Mouse (Mus musculus) cortical plate, adult 2 months (tissue): ENCODE results near the gene Nol9. TPM values are rescaled to one million over a fixed set of nuclear protein-coding genes. Genes with fewer than 3 reads are reported as not detected.

Source experiments
- H3K27ac ChIP-seq: fragments of 200-500 bp; 2 replicates; pipeline ENCODE4 v1.5.1; 2012; ENCODE audit warnings: low read length, control low read depth, inconsistent platforms; ENCODE audit not compliant: insufficient read depth
- H3K4me1 ChIP-seq: fragments of 200-500 bp; 2 replicates; pipeline ENCODE4 v1.6.1; 2011; ENCODE audit warnings: low read length; ENCODE audit not compliant: control insufficient read depth, insufficient read depth
- H3K4me3 ChIP-seq: fragments of 200-500 bp; 2 replicates; pipeline ENCODE4 v1.5.1; 2011; ENCODE audit warnings: mild to moderate bottlenecking, low read length, control low read depth; ENCODE audit not compliant: insufficient read depth
- CTCF ChIP-seq: fragments of 200-500 bp; IDR thresholded peaks from 2 replicates; pipeline ENCODE4 v1.5.1; 2011; ENCODE audit warnings: mild to moderate bottlenecking, control low read depth, low read length; ENCODE audit not compliant: insufficient read depth; ENCODE audit errors: extremely low read depth
- POLR2A ChIP-seq: fragments of 200-500 bp; IDR thresholded peaks from 2 replicates; pipeline ENCODE4 v1.6.1; 2011; ENCODE audit warnings: mild to moderate bottlenecking, low read length, control low read depth; ENCODE audit not compliant: insufficient read depth; ENCODE audit errors: extremely low read depth
- polyA plus RNA-seq: library from polyadenylated mRNA; depleted of rRNA; stranded (reverse); fragments of >200 nt; gene quantifications from 2 replicates; pipeline ENCODE4 v1.2.3, GENCODE M21; 2012

The Nol9 gene
- polyA plus RNA-seq, 1 experiment, result 16.7 TPM

DNA sequence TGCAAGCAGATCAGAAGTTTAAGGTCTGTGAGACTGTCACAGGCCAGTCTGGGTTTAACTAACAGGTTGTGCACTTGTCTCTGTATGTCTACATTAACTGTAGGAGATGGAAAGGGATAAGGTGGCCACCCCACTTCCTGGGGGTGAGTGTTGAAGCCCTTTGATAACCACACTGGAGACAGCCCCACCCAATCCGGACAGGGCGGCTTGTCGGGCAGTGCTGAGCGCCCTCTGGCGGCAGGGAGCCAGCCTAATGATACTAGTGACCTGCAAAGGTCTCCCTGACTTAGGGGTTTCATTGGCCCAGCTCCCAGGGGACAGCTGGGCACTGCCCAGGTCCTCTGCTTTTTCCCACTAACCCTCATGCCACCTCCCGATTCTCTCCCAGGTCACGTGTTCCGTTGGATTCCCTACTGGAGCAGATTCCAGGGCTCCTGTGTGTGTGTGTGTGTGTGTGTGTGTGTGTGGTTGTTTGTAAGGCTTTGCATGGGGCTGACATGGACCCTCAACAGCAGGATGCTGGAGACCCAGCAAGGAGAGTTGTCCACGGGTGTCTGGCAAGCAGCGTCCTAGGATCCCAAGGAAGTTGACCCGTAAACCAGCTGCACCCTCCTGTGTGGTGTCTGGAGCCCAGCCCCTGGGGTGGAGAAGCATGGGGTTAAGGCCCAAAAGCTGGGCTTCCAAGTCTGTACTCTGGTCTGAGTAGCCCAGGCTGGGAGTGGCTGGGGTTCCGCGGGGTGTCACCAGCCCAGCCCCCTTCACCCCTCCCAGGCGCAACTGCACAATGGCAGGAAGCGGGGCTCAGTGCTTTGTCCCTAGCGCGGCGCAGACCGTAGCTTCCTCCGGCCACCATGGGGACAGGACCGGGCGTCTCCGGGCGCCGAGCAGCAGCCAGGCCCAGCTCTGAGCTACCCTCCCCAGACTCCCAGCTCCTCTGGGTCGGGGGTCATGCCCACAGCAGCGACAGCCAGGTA is 57.1 kb downstream of the Nol9 start:
- H3K4me3 ChIP-seq, result peak overlapping the region; percentile 30

DNA sequence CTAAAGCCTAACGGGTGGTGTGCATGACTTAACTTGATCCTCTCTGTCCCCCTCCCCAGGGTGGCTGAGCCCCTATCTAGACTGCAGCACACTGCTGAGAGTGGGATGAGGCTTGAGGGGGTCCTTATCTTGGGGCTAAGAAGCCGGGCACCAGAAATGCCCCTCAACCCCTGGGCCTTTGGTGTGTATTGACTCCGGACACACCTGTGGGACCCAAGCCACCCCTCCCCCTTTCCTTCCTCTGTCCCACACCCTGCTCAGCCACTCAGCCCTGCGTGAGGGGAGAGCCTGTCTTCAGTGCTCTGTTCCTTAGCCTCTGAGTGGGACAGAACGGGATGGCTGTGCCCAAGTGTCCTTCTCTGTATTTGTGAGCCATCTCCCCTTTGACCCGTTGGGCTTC is 57.8 kb downstream of the Nol9 start:
- H3K4me3 ChIP-seq, result peak overlapping the region; percentile 30
- H3K27ac ChIP-seq, result peak overlapping the region; percentile 87
- TF ChIP-seq CTCF, result no peak
- TF ChIP-seq POLR2A, result no peak
- peaks cover 11% of the 10 kb centered on the region for H3K4me1 ChIP-seq

More for the DNA sequence above, 57.1 kb downstream of the Nol9 start:
- 0 out of 2 replicates have a peak, but pooled peaks cover 5% of the 10 kb centered on the region for H3K4me1 ChIP-seq
- H3K27ac ChIP-seq, result peak overlapping the region; percentile 87
- TF ChIP-seq CTCF (peak; percentile 48), POLR2A (no peak)

DNA sequence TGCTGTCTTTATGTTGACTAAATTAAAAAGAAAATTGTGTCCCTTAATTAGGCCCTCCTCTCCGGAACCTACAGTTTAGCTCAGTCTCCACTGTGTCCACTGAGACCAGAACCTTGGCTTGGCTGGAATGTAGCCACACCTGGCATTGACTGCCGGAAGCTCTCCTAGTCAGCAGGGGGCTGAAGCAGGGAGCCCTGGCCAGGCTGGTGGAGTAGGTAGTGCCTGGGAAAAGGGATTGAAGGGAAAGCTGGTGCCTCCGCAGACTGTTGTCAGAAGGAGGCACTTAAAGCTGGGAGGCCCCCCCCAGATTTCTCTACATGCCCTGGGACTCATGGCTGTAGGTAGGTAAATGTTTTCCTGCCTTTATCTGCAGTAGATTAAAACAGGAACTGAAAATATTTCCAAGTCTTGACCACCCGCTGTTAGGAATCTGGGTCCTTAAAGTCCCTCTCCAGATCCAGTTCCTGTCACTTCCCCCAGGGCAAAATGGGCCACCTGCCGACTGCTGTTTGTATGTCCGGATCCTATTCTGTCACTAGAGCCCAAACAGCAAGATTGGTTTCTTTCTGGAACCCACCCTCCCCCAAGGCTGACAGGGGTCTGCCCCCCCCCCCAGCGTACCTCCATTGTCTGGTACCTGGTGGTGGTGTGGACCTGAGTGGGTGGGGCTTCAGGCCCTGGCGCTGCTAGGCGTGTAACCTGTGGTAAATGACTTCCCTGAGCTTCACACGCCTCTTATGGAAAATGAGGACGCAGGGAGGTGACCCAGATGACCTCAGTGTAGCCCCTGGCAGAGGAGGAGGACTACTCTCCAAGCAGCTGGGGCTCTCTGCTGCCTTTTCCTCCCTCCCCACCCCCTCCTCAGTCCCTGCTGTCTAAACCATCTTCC is 59.0 kb downstream of the Nol9 start:
- Histone ChIP-seq H3K4me3 (no peak overlapping the region), H3K4me1 (peaks cover 11% of the 10 kb centered on the region), H3K27ac (peak overlapping the region; percentile 17; the same call in 1 of the 2 replicates)
- TF ChIP-seq CTCF (no peak), POLR2A (no peak)

DNA sequence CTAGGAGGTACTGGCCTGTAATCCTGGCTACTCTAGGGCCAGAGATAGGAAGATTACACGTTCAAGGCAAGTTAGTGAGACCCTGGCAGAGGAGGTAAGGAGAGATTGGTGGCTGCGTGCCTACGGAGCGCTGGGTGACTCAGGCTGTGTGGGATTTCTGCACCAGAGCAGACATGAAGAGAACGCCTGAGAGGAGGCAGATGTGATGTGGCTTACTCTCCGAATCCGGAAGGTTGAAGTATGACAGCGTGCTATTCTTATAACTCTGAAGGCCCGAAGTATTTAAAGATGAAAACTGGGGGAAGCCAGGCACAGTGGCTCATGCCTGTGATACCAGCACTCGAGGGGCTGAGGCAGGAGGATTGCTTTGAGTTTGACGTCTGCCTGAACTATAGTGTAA is 61.4 kb downstream of the Nol9 start:
- peak overlapping the region; percentile 83 for H3K27ac ChIP-seq
- peak; percentile 31; the same call in 1 of the 2 replicates for TF ChIP-seq POLR2A
- no peak for TF ChIP-seq CTCF
- H3K4me1 ChIP-seq, result peaks cover 11% of the 10 kb centered on the region
- H3K4me3 ChIP-seq, result no peak overlapping the region

DNA sequence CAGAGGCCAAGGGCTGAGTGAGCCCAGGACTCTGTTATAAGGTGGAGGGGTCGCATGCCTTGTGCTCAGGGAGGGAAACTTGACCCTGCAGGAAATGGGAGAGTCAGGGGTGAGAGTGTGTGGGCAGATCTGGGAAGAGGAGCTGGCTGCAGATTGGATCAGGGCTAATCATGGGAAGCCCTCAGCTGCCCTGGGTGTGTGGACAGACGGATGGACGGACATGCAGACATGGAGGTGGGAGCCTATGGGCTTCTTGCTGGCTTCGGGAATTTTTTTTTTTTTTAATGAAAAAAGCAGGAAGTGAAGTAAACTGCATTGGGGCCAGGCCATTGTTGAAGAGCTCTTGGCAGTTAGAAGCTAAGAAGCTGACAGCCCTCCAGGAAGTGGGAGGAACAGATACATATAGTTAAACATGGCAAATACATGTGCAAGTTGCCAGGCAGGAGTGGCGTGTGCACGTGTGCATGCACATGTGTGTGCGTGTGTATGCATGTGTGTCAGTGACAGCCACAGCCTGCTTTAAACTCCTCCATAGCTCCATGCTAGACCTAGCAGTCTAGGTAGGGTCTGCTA is 62.0 kb downstream of the Nol9 start:
- H3K4me3 ChIP-seq, result no peak overlapping the region
- TF ChIP-seq CTCF, result no peak
- no peak for TF ChIP-seq POLR2A
- H3K4me1 ChIP-seq, result peaks cover 11% of the 10 kb centered on the region
- H3K27ac ChIP-seq, result peak overlapping the region; percentile 83

DNA sequence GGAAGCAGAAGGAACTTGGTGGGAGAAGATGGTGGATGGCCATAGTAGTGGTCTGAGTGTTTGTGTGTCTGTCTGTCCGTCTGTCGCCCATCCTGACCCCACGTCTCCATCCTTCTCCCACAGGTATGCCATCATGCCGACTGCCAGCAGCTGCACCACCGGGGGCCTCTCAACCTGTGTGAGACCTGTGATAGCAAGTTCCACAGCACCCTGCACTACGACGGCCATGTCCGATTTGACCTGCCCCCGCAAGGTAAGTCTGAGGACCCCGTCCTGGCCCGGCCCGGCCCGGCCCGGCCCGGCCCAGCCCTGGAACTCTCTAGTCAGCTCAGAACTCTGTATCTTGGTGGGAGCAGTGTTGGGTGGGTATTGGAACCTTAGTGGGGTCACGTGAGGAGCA is 62.8 kb downstream of the Nol9 start:
- H3K4me3 ChIP-seq, result no peak overlapping the region
- H3K27ac ChIP-seq, result 0 out of 2 replicates have a peak overlapping the region, but pooled peaks have one; percentile 20
- H3K4me1 ChIP-seq, result peaks cover 11% of the 10 kb centered on the region
- TF ChIP-seq CTCF (no peak), POLR2A (no peak)

DNA sequence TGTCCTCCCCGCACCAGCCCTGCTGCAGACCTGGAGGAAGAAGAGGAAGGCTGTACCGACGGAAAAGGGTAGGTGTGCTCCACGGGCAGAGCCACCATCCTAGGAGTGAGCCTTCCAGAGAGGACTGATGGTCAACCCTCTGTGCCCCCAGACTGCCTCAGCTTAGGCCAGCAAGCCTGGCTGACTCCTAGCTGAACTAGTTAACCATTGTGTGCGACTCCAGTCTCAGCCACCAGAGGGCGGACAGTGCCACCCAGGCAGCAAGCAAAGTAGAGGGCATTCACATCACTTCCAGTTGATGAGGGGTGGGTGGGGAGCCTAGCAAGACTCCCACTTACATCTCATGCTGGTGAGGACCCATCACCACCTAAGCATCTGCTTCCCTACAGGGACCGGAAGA is 63.9 kb downstream of the Nol9 start:
- Histone ChIP-seq H3K4me3 (no peak overlapping the region), H3K4me1 (peaks cover 13% of the 10 kb centered on the region), H3K27ac (no peak overlapping the region)
- TF ChIP-seq CTCF (peak; percentile 83), POLR2A (no peak)

DNA sequence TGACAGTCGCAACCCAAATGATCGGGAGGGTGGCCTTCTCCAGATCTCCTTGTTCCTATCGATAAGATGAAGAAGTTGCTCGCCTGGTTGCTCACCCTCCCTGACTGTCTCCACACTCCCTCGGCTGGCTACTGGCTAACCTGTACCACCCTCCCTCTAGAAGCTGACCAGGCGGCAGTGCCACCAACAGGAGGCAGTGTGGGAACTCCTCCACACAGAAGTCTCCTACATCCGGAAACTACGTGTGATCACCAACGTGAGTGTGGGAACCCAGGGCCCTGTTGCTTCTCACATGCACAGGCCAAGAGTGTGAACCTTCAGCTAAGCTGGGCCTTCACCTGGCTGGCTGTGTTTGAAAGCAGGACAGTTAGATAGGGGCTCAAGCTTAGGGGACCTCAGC is 67.6 kb downstream of the Nol9 start:
- TF ChIP-seq POLR2A (no peak), CTCF (0 out of 2 replicates have a peak, but pooled peaks have one; percentile 10)
- Histone ChIP-seq H3K4me3 (no peak overlapping the region), H3K27ac (no peak overlapping the region), H3K4me1 (peaks cover 3% of the 10 kb centered on the region; the same call in 1 of the 2 replicates)

DNA sequence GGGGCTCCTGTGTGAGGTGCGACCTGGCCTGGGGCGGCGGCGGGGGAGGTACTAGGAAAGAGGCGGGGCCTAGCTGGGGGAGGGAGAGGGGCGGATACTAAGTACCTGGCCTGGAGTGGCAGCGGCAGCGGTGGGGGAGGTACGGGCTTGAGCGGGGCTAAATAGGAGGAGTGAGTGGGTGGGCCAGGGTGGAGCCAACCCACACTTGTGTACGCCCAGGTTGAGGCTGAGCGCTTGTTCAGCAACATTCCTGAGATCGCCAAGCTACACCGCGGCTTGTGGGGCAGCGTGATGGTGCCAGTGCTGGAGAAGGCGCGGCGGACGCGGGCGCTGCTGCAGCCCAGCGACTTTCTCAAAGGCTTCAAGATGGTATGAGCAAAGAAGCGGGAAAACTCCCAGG is 68.4 kb downstream of the Nol9 start:
- TF ChIP-seq POLR2A, result no peak
- Histone ChIP-seq H3K4me1 (peaks cover 2% of the 10 kb centered on the region; the same call in 1 of the 2 replicates), H3K4me3 (peak overlapping the region; percentile 1; the same call in 1 of the 2 replicates), H3K27ac (no peak overlapping the region)
